Mouse (Mus musculus) frontal cortex, postnatal 10 days (tissue): ENCODE data around the gene Banf2.

Experiments used
- DNase-seq, 2 experiments: peaks; one replicate each; pipeline ENCODE4 v3.0.0; 2022; ENCODE audit warnings: low spot score in 2 of 2, mixed read lengths in 1 of 2

Banf2 gene

DNA sequence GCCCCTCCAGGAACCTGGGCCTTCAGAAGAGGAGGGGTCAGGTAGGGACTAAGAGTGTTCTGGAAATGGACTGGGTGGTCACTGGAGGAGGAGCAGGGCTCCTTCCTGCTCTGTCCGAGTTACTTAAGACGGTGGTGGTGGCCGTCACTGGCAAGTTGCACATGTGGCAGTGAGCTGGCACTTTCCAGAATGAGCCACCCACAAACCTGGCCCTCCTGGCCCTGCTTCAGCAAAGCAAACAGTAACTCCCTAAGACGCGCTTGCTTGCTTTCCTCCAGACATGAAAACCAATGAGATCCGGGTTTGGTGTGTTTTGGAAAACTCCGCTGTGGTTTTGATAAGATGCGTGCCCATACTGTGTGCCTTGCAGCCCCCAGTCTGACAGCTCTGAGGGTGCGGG lies 7.5 kb upstream of the Banf2 start:
- no peak for DNase-seq

DNA sequence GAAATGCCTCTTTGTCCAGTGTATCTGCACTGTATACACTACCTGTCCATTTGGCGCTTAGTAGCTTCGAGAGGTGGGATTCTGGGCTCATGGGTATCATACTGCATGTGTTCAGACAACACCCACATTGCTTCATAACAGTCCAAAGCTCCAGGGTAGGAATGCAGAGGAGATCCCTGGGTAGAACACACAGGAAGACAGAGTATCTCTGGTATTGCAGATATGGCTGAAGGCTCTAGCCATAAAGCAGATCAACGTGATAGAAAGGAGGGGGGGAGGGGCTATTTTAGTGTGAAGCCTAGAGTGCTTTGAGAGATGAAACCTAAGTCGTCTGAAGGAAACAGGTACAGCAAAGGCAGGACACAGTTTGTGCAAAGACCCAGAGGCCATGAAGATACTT lies 6.4 kb upstream of the Banf2 start:
- DNase-seq: no peak

DNA sequence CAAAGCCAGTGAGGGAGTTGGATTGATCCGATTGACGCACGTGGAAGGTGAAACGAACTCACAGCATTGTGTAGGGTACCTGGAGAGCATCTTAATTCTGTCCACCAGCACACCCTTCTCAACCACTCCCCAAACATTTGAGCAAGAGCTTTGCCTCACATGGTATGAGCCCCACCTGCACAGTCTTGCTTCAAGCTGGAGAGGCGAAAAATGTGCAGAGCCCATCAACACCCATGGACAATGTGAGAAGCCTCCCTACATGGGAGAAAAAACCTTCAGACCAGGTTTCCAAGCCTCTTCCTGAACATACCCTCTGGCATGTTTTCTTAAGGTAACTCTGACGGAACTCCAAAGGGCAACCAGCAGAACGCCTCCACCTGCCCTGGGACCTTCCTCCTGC lies 2.1 kb upstream of the Banf2 start:
- no peak for DNase-seq

DNA sequence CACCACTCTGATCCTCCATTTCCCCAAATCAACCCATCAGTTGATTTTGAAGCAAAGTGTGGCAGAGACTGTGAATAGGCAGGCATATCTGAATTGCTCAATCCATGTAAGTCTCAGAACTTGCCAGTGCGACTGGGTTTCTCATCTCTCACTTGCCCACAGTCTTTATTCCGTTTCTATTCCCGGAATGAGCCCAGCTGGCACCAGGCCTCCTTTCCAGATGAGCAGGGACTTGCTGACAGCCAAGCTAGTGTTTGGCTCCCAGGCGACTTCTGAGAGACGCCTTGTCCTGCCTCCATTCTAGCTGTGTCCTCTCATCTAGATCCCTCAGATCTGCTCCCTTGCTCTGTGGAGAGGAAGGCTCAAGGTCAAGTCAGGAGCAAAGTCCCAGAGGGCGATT lies 11.9 kb downstream of the Banf2 start:
- peak; percentile 64 to 65 for DNase-seq

DNA sequence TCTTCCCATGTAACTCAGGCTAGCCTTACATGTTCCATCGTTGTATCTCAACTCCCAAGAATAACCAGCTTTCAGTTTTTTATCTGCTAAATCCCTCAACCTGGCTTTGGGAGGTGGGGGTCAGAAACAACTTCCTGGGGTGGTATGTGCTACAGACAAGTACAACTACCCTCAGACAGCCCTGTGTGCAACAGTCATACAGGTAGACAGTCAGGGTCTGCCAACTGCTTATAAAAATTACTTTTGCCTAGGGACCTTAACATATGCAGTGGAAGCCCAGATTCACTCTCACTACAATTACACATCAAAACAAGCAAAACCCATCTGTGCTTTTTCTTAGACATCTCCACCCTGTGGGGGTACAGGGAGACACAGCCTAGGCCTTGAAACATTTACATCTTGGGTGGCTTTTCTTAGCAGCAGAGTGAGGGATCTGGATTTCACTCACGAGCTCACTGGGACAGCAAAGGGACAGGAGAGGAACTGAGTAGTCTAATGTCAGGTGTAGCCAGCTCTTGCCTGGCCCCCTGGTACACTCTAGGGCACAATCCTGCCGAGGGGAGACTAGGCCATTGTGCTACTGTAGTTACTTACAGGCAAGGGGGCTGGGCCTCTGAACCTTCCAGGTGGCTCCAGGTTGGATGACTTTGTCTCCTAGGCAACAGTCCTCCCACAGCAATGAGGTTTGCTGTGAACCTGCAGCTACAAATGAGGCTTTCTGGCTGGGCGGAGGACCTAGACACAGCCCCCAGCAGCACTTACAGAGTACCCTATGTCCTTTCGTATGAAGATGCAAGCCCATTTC lies 13.1 kb downstream of the Banf2 start:
- DNase-seq: peak; percentile 20 to 22

DNA sequence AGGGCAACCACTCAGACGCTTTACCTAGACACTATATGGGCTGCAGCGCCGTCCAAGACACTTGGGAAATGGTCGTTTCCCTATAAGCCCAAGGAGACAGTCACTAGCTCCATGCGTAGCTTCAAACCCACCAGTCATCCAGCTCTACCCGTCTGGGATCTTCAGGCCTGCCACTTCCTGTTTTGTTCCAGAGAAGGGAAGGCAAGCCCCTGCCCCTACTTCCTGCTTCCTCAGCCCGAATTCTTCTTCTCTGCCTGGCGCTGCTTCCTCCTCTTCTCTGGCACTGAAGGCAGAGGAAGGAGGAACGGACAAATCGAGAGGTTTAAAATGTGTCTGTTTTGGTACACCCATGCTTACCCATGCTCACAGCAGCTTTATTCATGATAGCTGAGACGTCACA lies 14.1 kb downstream of the Banf2 start:
- no peak for DNase-seq

DNA sequence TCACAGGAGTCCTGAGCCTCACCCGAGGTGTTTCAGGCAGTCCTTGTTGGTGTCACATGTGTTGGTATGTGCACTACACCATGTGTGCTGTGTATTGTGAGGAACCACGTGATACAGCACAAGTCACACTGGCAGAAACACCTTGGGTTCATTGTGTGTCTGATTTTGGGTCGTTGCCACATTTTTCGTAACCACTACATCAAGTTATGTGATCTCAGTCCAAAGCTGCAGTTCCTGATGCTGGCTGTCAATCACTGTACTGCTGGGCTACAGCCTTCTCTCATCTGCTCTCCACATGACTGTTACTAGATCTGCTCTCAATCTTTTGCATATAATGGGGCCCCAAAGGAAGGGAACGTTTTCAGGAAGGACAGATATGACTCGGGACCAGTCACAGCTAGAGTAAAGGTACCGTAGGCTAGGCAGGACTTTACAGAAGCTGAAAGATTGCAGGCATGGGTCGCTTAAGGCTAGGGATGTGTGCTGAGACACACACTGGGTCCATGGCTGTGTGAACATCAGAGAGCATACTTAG lies 17.4 kb downstream of the Banf2 start:
- no peak for DNase-seq

DNA sequence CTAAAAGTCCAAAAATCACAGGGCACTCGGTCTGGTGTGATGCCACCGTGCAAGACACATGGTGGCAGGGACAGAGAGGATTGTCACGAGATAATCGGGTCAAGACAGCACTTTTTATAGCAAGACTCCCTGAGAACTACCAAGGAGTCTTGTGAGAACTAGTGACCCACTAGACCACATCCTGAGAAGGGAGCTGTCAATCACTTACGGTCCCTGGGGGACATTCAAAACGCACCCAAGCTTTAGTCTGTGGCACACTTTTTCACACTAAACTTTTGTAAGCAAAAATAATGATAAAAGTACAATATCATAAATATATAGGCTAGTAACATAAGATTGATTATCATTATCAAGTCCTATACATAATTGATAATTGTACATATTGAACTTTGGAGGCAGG lies 18.0 kb downstream of the Banf2 start:
- DNase-seq: no peak

DNA sequence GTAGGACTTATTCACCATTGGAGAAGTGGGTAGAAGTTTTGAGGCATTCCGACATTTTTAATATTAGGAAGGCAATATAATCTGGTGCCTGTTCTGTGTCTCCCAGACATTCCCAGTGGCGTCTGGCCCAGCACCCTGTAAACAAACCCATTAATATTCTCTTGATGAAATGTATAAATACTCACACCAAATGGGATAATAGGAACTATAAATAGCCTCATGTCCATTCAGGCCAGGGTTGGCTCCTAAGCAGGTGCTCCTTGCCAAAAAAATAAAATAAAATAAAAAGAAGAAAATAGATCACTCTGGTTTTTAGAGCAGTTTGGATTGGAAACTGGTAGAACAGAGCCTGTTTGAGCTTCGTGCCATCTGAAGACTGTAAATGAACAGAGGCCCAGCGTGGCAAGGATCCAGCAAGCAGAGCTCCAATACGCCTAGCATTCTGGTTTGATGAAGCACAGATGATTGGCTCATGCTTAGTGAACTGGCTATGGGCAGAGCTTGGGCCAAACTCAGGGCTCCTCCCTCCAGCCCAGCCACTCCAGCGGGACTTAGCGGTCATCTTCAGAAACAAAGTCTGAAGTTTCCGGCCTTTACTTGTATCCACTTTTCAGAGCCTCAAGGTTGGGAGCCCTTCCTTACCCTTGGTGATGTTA lies 19.7 kb downstream of the Banf2 start:
- peak; percentile 58 to 62 for DNase-seq

DNA sequence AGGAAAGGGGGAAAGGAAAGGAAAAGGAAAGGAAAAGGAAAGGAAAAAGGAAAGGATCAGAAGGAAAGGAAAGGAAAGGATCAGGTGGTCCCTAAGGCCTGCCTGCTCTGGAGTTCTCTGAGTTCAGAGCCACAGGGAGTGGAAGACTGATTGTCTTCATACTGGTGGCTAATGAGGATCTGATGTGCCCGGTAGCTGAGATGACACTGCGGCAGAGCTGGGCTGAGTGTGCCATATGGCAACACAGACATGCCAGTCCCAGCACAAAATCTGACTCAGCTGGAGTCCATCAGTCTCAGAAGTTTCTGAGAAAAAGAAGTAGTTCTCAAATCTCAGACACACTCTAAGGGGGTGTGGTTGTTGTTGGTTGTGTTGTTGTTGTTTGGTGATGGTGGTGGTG lies 24.9 kb downstream of the Banf2 start:
- DNase-seq: no peak

DNA sequence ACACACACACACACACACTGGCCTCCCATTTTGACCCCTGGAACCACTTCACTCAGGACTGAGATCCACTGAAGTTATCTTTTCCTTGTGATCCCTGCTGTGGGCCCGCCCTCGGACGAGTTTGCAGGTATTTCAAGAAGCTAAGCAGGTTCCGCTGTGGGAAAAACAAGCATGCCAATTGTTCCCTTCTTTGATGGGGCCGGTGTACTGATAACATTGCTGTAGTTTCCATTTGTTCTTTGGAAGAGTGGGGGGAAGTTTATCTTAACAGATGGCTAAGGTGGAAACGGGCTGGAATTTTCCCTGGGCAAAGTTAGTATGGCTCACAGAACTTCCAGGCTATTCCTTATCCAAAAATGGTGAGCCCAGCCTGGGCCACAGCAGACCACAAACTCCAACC lies 28.8 kb downstream of the Banf2 start:
- DNase-seq: no peak

DNA sequence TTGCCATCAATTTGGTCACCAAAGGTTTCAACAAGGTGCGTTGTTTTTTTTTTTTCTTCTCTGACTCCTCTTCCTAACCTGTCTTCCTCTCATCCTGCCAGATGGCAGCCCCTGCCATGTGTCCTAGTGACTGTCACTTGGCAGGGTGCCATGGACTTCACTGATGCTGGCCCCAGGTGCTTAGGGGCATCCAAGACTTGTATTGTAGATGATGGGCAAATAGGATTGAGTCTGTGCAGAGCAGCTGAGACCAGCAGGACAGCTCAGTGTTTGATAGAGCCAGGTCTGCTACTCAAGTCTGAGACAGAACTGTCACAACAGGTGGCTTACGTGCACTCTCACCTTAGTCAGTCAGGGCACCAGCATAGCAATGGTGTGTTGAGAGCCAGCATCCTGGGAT lies 32.6 kb downstream of the Banf2 start:
- no peak for DNase-seq

DNA sequence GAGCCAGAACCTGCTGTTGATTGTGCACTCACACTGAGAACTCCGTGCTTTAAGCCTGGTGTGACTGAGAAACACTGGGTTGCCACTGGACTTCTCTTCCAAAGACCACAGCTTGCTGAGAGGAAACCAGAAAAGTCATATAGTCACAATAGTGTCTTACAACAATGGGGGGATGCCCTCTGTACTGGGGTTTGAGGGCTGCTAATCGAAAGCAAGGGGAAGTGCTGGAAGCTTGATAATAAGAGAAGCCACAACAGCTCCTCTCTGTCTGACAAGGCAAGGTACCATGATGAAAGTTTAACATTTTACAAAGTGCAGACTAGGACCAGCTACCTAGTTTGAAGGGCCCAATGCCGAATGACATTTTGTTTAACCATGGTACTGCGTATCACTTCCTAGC lies 36.8 kb downstream of the Banf2 start:
- no peak for DNase-seq

DNA sequence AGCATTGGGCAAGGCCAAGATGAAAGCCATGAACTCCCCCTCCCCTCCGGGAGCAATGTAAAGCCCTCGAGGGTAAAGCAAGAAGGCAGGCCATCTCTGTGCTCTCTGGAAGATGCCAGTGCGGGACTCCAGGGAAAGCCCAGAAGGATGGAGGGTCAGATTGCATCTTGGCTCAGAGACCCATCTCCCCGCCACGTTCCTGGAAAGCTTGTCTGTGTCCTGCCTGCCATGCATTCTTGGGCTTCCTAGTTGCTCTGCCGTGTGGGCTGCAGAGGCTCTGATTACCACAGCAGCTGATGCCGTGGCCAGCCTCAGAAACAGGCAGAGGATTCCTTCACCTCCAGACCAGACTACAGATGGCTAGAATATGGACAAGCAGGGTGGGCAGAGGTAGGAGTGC lies 37.6 kb downstream of the Banf2 start:
- no peak for DNase-seq

DNA sequence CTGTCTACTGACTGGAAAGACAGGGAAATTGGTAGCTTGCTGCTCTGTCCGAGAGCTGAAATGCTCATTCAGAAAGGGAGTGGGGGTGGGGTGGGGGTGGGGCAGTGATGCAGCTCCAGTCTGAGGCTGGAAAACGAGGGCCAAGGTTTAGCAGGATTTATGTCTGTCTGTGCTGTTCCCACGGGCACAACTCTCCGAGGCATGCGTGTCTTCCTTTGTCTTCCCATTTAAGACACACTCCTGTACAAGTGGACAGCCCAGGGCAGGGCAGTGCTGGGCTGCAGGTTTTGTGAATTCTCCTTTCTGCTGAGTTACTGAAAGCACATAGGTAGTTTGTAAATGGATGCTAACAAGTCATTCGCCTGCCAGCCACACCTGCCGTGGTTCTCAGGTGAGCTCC lies 39.8 kb downstream of the Banf2 start:
- DNase-seq: no peak

DNA sequence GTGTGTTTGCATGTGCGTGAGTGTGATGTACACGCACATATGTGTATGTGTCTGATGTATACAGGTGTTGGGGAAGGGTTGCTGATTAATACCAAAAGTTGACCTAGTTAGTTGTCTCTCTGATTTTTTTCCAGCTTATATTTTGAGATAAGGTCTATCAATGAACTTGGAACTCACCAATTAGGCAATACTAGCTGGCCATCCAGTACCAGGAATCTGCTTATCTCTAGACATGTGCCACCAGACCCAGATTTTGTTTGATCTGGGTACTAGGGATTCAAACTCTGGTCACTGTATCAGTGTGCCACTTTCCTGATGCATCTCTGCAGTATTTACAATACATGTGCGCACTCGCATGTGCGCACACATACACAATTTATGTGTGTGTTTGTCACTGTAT lies 41.2 kb downstream of the Banf2 start:
- DNase-seq: no peak

DNA sequence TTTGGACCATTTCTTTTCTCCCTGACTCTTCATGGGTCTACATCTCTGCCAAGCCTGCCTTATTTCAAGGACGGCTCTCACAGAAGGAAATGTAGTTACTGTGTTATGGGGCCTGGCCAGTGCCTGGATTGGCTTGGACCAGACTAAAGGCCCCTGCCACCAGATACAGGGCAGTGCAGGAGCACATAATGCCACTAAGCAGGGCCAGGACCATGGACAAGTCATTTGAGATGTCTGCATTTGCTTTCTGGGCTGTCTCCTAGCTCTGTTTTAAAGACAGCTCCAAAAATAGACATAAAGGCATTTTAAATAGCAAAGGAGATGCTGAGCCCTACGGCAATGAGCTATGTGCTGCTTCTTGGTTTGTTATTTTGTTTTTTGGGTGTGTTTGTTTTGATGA lies 43.8 kb downstream of the Banf2 start:
- DNase-seq: no peak

DNA sequence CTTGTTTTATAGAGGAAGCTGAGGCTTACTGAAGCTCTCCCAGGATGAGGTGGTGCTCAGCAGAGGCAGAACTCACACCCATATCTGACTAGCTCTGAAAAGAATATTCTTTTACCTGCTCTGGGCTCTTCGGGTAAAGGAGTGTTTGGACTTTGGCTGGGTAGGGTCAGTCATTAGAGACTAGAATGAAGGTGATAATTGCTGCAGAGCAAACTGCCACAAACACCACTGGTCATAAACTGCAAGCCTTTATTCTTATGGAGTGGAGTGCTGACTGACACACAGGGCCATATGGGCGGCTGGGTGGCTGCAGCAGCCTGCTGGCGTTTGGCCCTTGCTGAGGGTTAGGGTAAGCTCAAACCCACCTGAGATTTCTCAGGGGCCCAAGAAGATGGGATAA lies 46.0 kb downstream of the Banf2 start:
- no peak for DNase-seq

DNA sequence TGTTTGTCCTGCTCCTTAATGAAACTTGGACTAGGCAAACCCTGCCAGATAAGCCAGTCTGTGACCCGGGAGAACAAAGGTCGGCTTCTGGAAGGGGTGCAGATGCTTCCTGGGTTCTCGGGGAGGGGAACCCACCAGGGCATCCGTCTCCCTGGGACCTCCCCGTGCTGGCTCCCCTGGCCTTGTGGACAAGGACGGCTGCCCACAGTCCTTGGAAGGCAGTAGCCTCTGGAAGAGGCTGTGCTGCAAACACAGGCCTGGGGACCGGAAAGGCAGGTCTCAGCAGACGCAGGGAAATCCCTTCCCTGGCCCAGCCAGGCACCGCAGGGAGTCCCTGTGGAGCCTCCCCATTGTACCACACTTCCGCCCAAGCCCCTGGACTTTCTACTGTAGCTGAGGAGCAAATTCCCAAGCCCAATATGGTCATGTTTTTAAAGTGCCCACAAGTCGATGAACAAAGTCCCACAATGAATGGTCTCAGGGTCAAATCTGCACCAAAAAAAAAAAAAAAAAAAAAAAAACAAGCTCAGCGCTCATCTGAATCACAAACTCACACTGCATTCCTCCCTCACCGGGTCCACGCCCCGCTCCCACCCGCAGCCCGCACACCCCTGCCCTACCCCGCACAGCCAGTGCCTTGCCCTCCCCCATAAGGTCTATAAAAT lies 53.5 kb downstream of the Banf2 start:
- DNase-seq: peak in 1 of 2 experiments; percentile 17

DNA sequence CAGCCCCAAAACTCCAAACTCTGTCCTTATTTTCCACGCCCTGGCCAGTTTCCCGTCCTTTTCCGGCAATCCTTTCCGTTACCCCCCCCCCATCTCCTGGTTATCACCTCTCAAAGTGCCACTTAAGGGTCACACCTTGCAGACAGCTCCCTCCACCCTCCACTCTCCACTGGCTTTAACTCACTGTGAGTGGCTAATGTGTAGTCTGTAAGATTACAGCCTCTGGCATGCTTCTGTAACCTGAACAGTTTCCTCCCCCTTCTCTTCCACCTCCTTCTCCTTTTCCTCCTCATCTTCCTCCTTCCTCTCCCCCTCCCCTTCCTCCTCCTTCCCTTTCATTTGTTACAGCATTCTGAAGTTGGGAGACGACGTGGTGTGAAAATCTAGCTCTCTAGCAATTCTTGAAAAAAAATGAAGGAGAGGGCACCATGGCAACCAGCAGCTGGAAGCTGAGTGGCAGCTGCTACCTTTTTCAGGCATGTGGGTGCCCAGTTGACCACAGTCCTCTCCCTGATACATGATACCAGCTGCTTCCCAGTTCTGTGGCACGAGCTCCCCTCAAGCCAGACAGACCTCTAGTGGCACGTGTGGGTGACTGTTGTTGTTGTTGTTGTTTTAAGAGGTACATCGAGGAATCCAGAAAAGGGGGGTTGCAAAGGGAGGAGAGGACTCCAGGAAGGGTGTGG lies 55.2 kb downstream of the Banf2 start:
- DNase-seq: no peak

DNA sequence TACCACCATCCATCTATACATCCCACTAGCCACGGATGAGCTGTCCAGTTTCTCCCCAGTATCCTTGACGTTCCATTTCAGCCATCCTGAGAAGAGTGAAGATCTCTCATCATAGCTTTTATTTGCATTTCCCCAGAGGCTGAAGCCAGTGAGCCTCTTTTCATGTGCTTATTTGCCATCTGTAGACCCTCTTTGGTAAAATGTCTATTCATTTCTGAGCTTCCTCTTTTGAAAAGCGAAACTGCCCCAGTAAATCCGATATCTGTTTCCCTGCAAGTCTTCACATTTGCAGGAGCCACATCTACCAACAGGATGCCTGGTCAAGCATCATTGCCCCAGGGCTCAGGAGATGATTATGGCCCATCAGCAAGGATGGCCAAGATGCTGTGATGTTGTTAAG lies 59.9 kb downstream of the Banf2 start:
- no peak for DNase-seq

DNA sequence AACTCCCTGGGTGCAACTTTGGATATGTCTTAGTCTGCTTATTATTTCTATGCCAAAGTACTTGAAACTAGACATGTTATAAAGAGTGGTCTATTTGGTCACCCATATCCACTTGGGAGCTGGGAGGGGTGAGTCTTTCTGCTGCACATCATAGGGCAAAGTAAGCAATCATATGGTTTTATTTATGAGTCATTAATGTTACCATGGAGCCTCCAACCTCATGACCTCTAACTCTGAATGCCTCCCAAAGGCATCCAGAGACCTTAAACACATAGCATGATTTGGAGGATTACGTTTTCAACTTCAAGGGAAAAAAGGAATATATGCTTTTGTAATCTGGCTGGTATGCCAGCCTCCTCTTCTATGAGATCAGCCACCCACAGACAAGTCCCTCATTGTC lies 61.9 kb downstream of the Banf2 start:
- DNase-seq: no peak
